ENCODE assay signal across 19 mouse cellular contexts in the genomic region with DNA sequence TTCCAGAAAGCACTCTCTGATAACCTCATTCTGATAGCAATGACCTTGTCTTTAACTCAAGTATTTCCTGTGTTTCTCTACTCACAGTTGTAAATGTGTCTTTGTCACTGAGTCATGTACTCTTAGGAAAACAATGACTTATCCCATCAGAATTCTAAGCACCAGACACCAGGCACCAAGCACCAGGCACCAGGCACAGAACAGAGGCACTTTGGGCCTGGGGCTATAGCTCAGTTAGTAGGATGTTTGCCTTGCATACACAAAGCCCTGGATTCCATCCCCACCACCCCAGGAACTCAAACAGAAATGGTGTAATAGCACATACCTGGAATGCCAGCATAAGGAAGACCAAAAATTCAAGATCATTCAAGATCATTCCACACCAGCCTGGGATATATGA.
A peak's percentile ranks its signal among the peaks of the same experiment; 100 is the strongest.
DNase-seq lines count a peak whose midpoint lies in the region; ATAC-seq and TF ChIP-seq lines count a peak whose summit lies in the region.
"Had no signal": no experiment of that assay in that cellular context is flagged by ENCODE, and none has a peak within 500 bp of the region (broad histone marks: within the 10 kb centered on the region; RNA-seq: fewer than 3 reads in every experiment).

No protein-coding gene starts in this region.

- no peak overlapping the region for H3K4me2 ChIP-seq in kidney, postnatal 0 days (ENCODE audit: low read length)
- H3K4me2 ChIP-seq in hindbrain, embryonic 11.5 days (replicated peaks; ENCODE audit: low read depth, low read length): no peak overlapping the region
- H3K4me2 ChIP-seq: hindbrain, embryonic 15.5 days; limb, embryonic 15.5 days; lung, embryonic 14.5 days had no signal

- TF ChIP-seq CTCF in kidney, postnatal 0 days (IDR thresholded peaks at IDR 0.05; ENCODE audit: low read depth): no peak
- TF ChIP-seq CTCF in MEL (IDR thresholded peaks at IDR 0.05 in 2 of 3, conservative IDR thresholded peaks at IDR 0.05 in 1 of 3; ENCODE audit: control insufficient read depth in 1 of 3, insufficient read depth in 1 of 3, low read depth in 2 of 3, low read length in 3 of 3, poor library complexity in 1 of 3, severe bottlenecking in 1 of 3): no peak

- no peak for DNase-seq in heart, embryonic 10.5 days (ENCODE audit: low spot score)
- no peak for DNase-seq in heart, adult 18-20 months
- DNase-seq in kidney, postnatal 0 days (ENCODE audit: low spot score): peak; percentile 21
- DNase-seq in kidney, adult 8-10 months: no peak
- no peak for DNase-seq in MEL (ENCODE audit: low read depth, low spot score)
- peak; percentile 57 for DNase-seq in yolk sac, embryonic 10.5 days (ENCODE audit: low spot score)
- DNase-seq in hindbrain, embryonic 11.5 days (ENCODE audit: low spot score): no peak
- DNase-seq: adrenal gland, postnatal 25 days; cerebellum, adult 2 months; kidney, postnatal 36 days; layer of hippocampus, adult 9-11 months; lung, embryonic 14.5 days; midbrain, embryonic 14.5 days; thymus, postnatal 36 days had no signal

- no peak for TF ChIP-seq RAD21 in MEL (IDR thresholded peaks at IDR 0.05; ENCODE audit: low read depth, low read length)

- H3K4me3 ChIP-seq in heart, embryonic 10.5 days: no peak overlapping the region
- H3K4me3 ChIP-seq in kidney, postnatal 0 days (replicated peaks; ENCODE audit: low read depth, low read length): no peak overlapping the region
- H3K4me3 ChIP-seq in MEL (ENCODE audit: control insufficient read depth in 1 of 2, insufficient read depth in 1 of 2, low read depth in 2 of 2, low read length in 2 of 2): no peak overlapping the region
- H3K4me3 ChIP-seq in hindbrain, embryonic 11.5 days (ENCODE audit: low read depth, low read length): no peak overlapping the region
- H3K4me3 ChIP-seq: hindbrain, embryonic 15.5 days; limb, embryonic 15.5 days had no signal

- H3K27me3 ChIP-seq in heart, embryonic 10.5 days (ENCODE audit: insufficient read depth, poor library complexity, severe bottlenecking): no peaks in the 10 kb centered on the region
- no peaks in the 10 kb centered on the region for H3K27me3 ChIP-seq in kidney, postnatal 0 days (ENCODE audit: insufficient read depth, low read length)
- no peaks in the 10 kb centered on the region for H3K27me3 ChIP-seq in MEL (ENCODE audit: control insufficient read depth in 1 of 2, insufficient read depth in 2 of 2, low read length in 2 of 2)
- no peaks in the 10 kb centered on the region for H3K27me3 ChIP-seq in hindbrain, embryonic 11.5 days (ENCODE audit: control insufficient read depth, insufficient read depth, low read length)
- H3K27me3 ChIP-seq: limb, embryonic 15.5 days had no signal

- TF ChIP-seq EP300 in MEL (IDR thresholded peaks at IDR 0.05; ENCODE audit: low read depth in 1 of 2, low read length in 2 of 2): no peak

- H3K9ac ChIP-seq in kidney, postnatal 0 days (ENCODE audit: low read depth, low read length): no peak overlapping the region
- no peak overlapping the region for H3K9ac ChIP-seq in MEL (ENCODE audit: control insufficient read depth, low read depth, low read length, poor library complexity, severe bottlenecking)
- H3K9ac ChIP-seq in hindbrain, embryonic 11.5 days (ENCODE audit: low read depth, low read length): no peak overlapping the region
- H3K9ac ChIP-seq: hindbrain, embryonic 15.5 days; limb, embryonic 15.5 days; lung, embryonic 14.5 days had no signal

- no peak for ATAC-seq in kidney, postnatal 0 days (replicated peaks; ENCODE audit: low FRiP score, low read depth)
- no peak for ATAC-seq in hindbrain, embryonic 11.5 days (ENCODE audit: low FRiP score)
- ATAC-seq: forebrain, embryonic 16.5 days; intestine, embryonic 16.5 days had no signal

- peaks cover 25% of the 10 kb centered on the region for H3K4me1 ChIP-seq in heart, embryonic 10.5 days
- H3K4me1 ChIP-seq in kidney, postnatal 0 days (replicated peaks; ENCODE audit: insufficient read depth, low read length): no peaks in the 10 kb centered on the region
- H3K4me1 ChIP-seq in MEL (ENCODE audit: control insufficient read depth in 1 of 2, insufficient read depth in 2 of 2, low read length in 2 of 2): peaks cover 9 to 27% of the 10 kb centered on the region in 2 experiments; a peak in 3 of 4 replicates
- H3K4me1 ChIP-seq in hindbrain, embryonic 11.5 days (replicated peaks; ENCODE audit: control insufficient read depth, insufficient read depth, low read length): no peaks in the 10 kb centered on the region; the same call in 1 of the 2 replicates
- H3K4me1 ChIP-seq: limb, embryonic 15.5 days had no signal

- peak overlapping the region; percentile 32; the same call in 1 of the 2 replicates for H3K27ac ChIP-seq in heart, embryonic 10.5 days
- no peak overlapping the region for H3K27ac ChIP-seq in kidney, postnatal 0 days
- H3K27ac ChIP-seq in MEL (ENCODE audit: control insufficient read depth, low read depth, low read length): peak overlapping the region; percentile 22; the same call in 1 of the 2 replicates
- no peak overlapping the region for H3K27ac ChIP-seq in hindbrain, embryonic 11.5 days (ENCODE audit: low read depth, low read length)
- H3K27ac ChIP-seq: hindbrain, embryonic 15.5 days; limb, embryonic 15.5 days had no signal

- H3K9me3 ChIP-seq in heart, embryonic 10.5 days: no peaks in the 10 kb centered on the region
- H3K9me3 ChIP-seq in kidney, postnatal 0 days (replicated peaks; ENCODE audit: low read length): no peaks in the 10 kb centered on the region
- no peaks in the 10 kb centered on the region for H3K9me3 ChIP-seq in MEL (replicated peaks; ENCODE audit: insufficient read depth, low read length)
- H3K9me3 ChIP-seq in hindbrain, embryonic 11.5 days (ENCODE audit: control insufficient read depth, low read length): no peaks in the 10 kb centered on the region
- H3K9me3 ChIP-seq: hindbrain, embryonic 15.5 days; limb, embryonic 15.5 days had no signal

- no peaks in the 10 kb centered on the region for H3K36me3 ChIP-seq in heart, embryonic 10.5 days
- H3K36me3 ChIP-seq in kidney, postnatal 0 days (ENCODE audit: insufficient read depth, low read length): no peaks in the 10 kb centered on the region
- peaks cover 0 to 21% of the 10 kb centered on the region in 2 experiments; a peak in 2 of 4 replicates for H3K36me3 ChIP-seq in MEL (ENCODE audit: control insufficient read depth in 1 of 2, insufficient read depth in 2 of 2, low read length in 2 of 2)
- H3K36me3 ChIP-seq in hindbrain, embryonic 11.5 days (ENCODE audit: control insufficient read depth, insufficient read depth, low read length): no peaks in the 10 kb centered on the region
- H3K36me3 ChIP-seq: G1E; hindbrain, embryonic 15.5 days; limb, embryonic 15.5 days had no signal

- no peak for TF ChIP-seq POLR2A in MEL (IDR thresholded peaks at IDR 0.05; ENCODE audit: control insufficient read depth in 1 of 2, insufficient read depth in 1 of 2, low read depth in 1 of 2, low read length in 2 of 2, poor library complexity in 1 of 2)

- H3K79me2 ChIP-seq in MEL (ENCODE audit: control insufficient read depth, insufficient read depth, low read length, poor library complexity): no peaks in the 10 kb centered on the region

TF ChIP-seq in MEL, 35 proteins besides CTCF, POLR2A, EP300 and RAD21:
- TF ChIP-seq BHLHE40 (IDR thresholded peaks at IDR 0.05; ENCODE audit: borderline replicate concordance, low read depth, low read length): no peak
- no peak for TF ChIP-seq ZKSCAN1 (IDR thresholded peaks at IDR 0.05; ENCODE audit: low read depth, low read length)
- TF ChIP-seq USF2 (IDR thresholded peaks at IDR 0.05; ENCODE audit: borderline replicate concordance in 1 of 2, insufficient read depth in 1 of 2, low read depth in 1 of 2, low read length in 2 of 2): no peak
TF ChIP-seq in MEL: peak in this region for 0.

Comparison
In these comparisons a context has a peak if more than half of its experiments do, and no peak if none do; other contexts are left out.
1. DNase-seq: peak in kidney, postnatal 0 days (single experiment) and yolk sac, embryonic 10.5 days (single experiment); none in heart, embryonic 10.5 days (single experiment), heart, adult 18-20 months (0 of 2), kidney, adult 8-10 months (0 of 2), MEL (single experiment) and hindbrain, embryonic 11.5 days (single experiment).
2. H3K27ac ChIP-seq: peak in heart, embryonic 10.5 days (single experiment) and MEL (single experiment); none in kidney, postnatal 0 days (single experiment) and hindbrain, embryonic 11.5 days (single experiment).